Mouse (Mus musculus): ENCODE measurements at regions not wholly inside any gene's neighbourhood (a gene's known extent, or its start where the extent isn't known, plus 50 kb on each side); places are given as distances from the start of the nearest gene placed in this dataset.
"Not testable (repeated sequence)": the region's sequence is repeated elsewhere in the genome, so short reads cannot be mapped to it uniquely, and the experiment has no call there.

DNA sequence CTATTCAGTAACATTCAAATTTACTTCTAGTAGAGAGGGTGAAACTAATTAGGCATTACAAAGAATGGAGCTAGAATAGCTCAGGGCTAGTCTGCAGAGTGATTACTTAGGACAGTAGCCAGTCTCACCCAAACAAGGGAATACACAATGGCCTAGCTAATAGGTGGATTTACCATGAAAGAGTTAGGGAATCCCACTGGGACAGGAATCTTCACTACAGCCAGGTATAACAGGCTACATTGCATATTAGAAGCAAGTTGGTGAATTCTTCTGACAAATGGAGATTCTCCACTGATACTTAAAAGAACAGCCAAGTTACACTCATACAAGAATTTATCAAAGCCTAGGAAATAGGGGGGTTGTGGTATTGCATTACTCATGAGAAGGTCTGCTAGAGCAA is 670.2 kb upstream of the Chrm3 start:
- not testable (repeated sequence) for DNase-seq (ENCODE audit: low spot score in 2 of 2)

DNA sequence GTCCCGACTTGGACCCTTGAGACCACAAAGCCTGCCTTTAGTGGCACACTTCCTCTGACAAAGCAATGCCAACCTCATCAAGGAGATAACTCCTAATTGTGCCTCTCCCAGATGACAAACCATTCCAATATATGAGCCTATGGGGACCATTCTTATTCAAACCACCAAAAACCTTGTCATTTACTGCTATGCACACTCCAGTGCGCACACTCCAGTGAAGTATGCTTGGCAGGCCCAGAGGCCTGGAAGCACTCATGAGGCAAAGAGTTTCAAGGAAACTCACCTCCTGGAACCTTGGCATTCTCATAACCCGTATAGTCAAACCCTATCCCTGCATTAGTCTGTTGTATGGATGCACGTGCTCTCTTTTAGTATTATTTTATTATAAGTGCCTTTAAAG is 669.7 kb upstream of the Chrm3 start:
- no peak for DNase-seq (ENCODE audit: low spot score in 2 of 2)

DNA sequence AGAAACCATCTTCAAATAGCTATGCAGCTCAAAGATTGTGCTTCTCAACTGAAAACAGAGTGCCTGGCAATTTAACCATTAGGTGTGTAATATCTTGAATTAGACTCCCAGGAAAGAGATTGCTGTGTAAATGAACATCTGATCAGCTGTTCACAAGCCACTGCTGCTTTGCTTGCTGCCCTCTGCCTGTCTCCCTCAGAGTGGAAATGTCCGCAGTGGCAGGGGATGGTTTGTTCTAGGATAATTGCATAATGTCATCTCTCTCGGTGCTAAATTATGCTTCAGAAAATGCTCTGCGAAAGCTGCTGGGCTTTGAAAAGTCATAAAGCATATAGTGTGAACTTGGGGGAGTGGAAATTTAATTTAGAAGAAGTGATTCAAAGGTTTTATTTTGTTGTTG is 665.3 kb upstream of the Chrm3 start:
- DNase-seq (ENCODE audit: low spot score in 2 of 2): peak; percentile 2 to 19

DNA sequence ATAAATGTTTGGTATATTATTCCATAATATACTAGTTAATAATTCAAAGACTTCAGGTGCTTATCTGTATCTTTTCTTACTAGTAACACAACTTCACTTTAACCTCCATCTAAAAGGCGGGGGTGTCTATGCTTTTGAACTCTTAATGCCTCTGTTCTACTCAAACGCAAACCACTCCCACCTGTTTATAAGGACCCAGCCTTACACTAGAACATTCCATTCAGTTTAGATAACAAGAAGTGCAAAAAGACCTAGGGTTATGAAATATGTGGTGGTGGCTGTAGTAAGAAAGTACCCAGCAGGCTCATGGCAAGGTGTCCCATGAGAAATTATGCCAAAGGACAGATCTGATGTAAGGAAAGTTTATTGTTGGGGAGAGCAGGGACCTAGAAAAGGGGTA is 663.8 kb upstream of the Chrm3 start:
- no peak for DNase-seq (ENCODE audit: low spot score in 2 of 2)

DNA sequence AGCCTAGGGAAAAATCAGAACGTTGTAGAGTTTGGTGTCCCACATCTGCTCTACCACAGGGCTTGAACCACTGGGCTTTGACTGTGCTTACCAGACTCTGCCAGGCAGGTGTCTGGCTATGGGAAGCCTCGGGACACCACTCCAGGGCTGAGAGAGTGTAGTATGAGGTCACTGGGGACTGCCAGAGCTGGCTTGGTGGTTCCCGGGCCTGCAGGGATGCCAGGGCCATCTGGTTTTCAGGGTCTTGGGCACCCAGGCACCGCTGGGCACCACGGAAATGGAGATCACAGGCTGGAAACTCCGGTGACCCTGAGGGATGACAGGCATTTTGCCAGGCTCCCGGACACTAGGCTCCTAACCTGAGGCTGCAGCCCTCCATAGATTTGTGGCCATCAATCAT is 656.9 kb upstream of the Chrm3 start:
- DNase-seq (ENCODE audit: low spot score in 2 of 2): no peak

GRCm38 (mm10) chr13:11005374-11005773 is 644.7 kb upstream of the Chrm3 start:
- DNase-seq (ENCODE audit: low spot score in 2 of 2): no peak

DNA sequence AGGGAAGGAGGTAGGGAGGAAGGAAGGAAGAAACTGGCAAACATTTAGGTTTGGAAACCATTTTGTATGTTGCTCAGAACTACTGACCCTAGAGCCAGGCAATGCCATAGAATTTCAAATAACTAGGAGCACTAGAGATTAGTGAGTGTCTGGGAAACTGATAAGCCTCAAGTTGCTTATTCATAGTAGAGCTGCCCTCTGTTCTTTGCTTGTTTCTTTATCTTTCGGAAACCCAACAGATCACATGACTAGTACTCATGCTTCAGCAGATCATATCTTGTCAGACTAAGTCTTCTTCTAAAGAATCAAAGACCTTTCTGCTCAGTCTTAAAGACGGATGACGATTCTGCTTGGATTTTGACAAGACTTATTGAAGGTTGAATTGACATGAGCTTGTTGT is 630.5 kb upstream of the Chrm3 start:
- DNase-seq (ENCODE audit: low spot score in 2 of 2): no peak

- DNase-seq (ENCODE audit: low spot score in 2 of 2): no peak
Observed at GRCm38 (mm10) chr13:10990503-10991025, 629.9 kb upstream of the Chrm3 start.

DNA sequence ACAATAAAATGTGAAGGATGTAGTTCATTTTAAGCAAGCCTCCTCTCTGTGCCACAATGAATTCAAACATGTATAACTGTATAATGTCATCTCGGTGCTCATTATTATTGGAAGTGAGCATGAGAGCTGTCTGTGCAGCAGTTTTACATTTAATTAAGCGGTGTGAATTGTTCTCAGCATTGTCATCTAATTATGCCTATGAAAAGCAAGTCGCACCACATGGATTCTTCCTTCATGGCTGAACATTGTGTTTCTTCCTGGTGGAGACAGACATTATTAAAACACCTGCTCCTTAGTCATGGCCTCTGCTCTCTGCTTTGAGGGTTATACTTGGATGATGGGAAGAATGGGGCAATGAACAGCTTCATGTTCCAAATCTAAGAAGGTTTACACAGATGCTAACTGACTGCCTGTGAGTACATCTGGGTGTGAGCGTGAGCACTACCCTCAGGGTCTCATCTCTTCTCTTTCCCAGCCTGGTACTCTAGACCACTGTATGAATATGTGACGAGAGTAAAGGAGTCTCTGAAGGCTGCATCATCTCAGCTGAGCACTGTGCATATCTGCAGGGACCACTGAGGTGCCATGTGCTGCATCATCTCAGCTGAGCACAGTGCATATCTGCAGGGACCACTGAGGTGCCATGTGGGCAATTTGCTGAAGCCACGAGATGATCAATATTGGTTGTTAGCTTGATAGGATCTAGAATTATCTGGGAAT is 628.6 kb upstream of the Chrm3 start:
- no peak for DNase-seq (ENCODE audit: low spot score in 2 of 2)

GRCm38 (mm10) chr13:10983736-10984135 is 623.1 kb upstream of the Chrm3 start:
- no peak for DNase-seq (ENCODE audit: low spot score in 2 of 2)

DNA sequence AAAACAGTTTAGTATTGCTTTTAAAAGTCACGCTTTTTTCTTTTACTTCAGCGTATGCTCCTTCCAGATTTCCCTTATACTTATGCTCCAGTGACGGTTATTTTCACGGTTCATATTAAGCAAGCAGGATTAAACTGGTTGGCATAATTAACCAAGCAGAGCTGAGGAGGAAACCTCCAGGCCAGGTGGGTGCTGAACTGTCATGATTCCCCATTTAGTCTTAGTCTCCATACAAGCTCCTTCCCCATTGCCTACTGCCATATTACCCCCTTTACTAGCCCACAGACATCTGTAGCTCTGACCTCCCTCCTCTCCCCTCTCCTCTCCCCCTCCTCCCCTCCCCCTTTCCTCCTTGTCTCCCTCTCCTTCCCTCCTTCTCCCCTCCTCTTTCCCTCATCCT is 621.9 kb upstream of the Chrm3 start:
- DNase-seq (ENCODE audit: low spot score in 2 of 2): no peak

DNA sequence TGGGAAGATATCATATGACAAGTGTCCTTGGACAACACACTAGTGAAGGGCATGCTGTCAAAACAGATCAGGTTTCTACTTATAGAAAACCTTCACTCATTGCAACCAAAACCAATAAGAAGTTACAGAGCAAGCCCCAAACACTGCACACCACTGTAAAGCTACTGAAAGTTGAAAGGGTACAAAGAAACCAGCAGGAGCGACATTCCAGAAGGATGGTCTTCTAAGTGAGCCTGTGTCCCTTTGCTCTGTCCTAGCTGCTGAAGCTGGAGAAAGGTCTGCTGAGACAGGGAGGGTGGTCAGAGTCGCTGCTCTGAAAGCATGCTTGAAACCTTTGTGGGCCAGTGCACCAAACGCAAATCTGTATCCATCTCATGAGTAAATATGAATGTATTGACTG is 611.3 kb upstream of the Chrm3 start:
- no peak for DNase-seq (ENCODE audit: low spot score in 2 of 2)

- DNase-seq (ENCODE audit: low spot score in 2 of 2): no peak
Observed at GRCm38 (mm10) chr13:10970721-10971120, 610.1 kb upstream of the Chrm3 start.

DNA sequence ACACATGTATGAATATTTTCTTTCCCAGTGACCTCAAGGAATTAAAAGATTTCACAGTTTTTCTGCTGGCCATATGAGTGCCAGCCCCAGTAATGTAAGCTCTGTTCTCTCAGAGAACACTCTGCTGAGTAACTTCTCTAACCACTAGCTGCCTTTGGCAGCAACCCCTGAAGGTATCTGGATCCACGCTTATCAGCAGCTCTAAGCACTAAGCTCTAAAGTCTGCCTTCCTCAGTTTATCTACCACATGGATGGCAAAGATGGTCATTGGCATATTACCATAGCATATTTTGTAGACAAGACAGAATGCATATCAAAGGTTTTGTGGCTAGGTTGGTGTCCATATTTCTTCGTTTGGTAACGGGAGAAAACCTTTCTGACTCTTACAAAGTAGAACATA is 592.3 kb upstream of the Chrm3 start:
- no peak for DNase-seq (ENCODE audit: low spot score in 2 of 2)

GRCm38 (mm10) chr13:10950658-10951057 is 590.0 kb upstream of the Chrm3 start:
- DNase-seq (ENCODE audit: low spot score in 2 of 2): not testable (repeated sequence)

GRCm38 (mm10) chr13:10947398-10947797 is 586.8 kb upstream of the Chrm3 start:
- no peak for DNase-seq (ENCODE audit: low spot score in 2 of 2)

DNA sequence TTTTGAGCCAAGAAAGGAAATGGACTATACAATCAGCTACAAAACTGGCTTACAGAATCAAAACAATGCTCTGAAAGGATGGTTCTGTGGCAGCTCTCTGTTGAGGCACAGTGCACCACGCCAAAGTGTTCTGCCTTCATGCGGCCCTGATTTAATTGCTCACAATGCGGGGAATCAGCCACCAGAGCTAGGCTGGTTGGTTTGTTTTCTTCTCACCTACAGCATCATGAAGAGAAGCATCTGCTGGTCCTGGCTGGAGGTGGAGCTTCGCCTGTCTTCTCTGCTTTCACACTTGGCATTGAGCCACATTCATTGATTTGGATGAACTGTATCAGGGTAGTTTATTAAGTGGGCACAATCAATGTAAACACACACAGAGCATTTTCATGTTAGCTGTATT is 583.2 kb upstream of the Chrm3 start:
- no peak for DNase-seq (ENCODE audit: low spot score in 2 of 2)

- no peak for DNase-seq (ENCODE audit: low spot score in 2 of 2)
Observed at GRCm38 (mm10) chr13:10942031-10942655, 581.5 kb upstream of the Chrm3 start.

GRCm38 (mm10) chr13:10938233-10938632 is 577.6 kb upstream of the Chrm3 start:
- DNase-seq (ENCODE audit: low spot score in 2 of 2): no peak

DNA sequence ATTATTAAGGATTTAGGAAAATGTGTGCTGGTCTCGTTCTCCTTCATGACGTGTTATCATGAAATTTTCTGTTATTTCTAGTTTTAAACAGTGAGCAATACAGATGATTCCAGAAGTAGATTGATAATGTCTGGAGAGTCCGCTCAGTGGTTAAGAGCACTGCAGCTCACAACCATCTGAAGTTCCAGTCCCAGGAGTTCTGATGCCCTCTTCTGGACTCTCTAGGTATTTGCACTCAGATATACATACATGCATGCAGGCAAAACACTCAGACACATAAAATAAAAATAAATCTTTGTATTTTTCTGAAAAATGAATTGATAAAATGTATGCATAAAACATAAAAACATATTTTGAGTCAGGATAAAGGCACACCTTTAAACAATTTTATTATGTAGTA is 570.1 kb upstream of the Chrm3 start:
- DNase-seq (ENCODE audit: low spot score in 2 of 2): no peak

GRCm38 (mm10) chr13:10914377-10914776 is 553.7 kb upstream of the Chrm3 start:
- DNase-seq (ENCODE audit: low spot score in 2 of 2): no peak

DNA sequence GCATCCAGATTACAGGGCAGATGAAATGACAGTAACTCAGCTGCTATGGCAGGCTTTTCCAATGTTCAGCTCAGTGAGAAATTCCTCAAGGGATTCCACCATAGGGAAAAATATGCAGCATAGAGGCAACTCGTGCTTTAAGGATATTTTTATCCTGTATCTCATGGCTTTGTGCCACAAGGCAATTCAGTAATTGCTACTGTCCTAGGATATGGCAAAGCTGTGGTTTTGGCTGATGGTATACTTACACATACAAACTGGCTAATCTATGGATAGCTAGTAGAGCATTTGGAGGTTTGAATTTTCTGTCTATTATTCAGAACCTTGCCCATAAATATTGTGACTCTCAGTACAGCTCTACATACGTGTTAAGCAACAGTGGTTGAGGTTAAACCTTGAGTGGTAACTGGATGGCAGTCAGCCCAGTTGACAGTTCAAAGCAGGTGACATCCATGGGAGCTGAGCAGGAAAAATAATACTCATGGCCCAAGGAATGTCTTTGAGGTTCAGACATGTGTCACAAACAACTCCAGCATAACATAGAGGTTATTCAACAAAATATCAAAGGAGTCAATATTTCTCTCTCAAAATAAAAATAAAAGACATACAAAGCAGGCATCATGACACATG is 548.6 kb upstream of the Chrm3 start:
- no peak for DNase-seq (ENCODE audit: low spot score in 2 of 2)

- DNase-seq (ENCODE audit: low spot score in 2 of 2): peak; percentile 11 to 16
Observed at GRCm38 (mm10) chr13:10867864-10868263, 507.2 kb upstream of the Chrm3 start.
